Mouse (Mus musculus) limb, embryonic 13.5 days (tissue): ENCODE results near the gene Rpn2. TPM values are rescaled to one million over a fixed set of nuclear protein-coding genes. Genes with fewer than 3 reads are reported as not detected.

Experiments
- ATAC-seq: fragments of 200-750 bp; cut with Nextera tagmentation; 2 replicates; pipeline ENCODE4 v1.8.0; 2017; ENCODE audit warnings: low read depth, moderate number of reproducible peaks, moderate TSS enrichment; ENCODE audit not compliant: low FRiP score
- H3K27ac ChIP-seq: fragments of 300-500 bp; sonication (generic); 2 replicates; pipeline ENCODE4 v1.5.1; 2015; ENCODE audit warnings: inconsistent platforms, mild to moderate bottlenecking, moderate library complexity
- H3K27me3 ChIP-seq: fragments of 300-500 bp; sonication (generic); 2 replicates; pipeline ENCODE4 v1.6.1; 2015; ENCODE audit warnings: mild to moderate bottlenecking, inconsistent platforms
- H3K36me3 ChIP-seq: fragments of 300-500 bp; sonication (generic); 2 replicates; pipeline ENCODE4 v1.6.1; 2015; ENCODE audit warnings: inconsistent platforms, mild to moderate bottlenecking, moderate library complexity
- H3K4me1 ChIP-seq: fragments of 300-500 bp; sonication (generic); 2 replicates; pipeline ENCODE4 v1.6.1; 2015; ENCODE audit warnings: inconsistent platforms
- H3K4me2 ChIP-seq: fragments of 300-500 bp; sonication (generic); replicated peaks from 2 replicates; pipeline ENCODE4 v1.6.1; 2015; ENCODE audit warnings: inconsistent platforms, mild to moderate bottlenecking, moderate library complexity
- H3K4me3 ChIP-seq: fragments of 300-500 bp; sonication (generic); 2 replicates; pipeline ENCODE4 v1.5.1; 2015; ENCODE audit warnings: moderate library complexity, mild to moderate bottlenecking, inconsistent platforms
- H3K9ac ChIP-seq: fragments of 300-500 bp; sonication (generic); 2 replicates; pipeline ENCODE4 v1.6.1; 2015; ENCODE audit warnings: mild to moderate bottlenecking, inconsistent platforms
- H3K9me3 ChIP-seq: fragments of 300-500 bp; sonication (generic); 2 replicates; pipeline ENCODE4 v1.6.1; 2016; ENCODE audit warnings: inconsistent platforms
- WGBS: fragments of 180-500 bp; shearing (Covaris S2); methylation state at CpG from one replicate; pipeline ENCODE4 v1.1.7; 2015; 5-methylcytosine and 5-hydroxymethylcytosine counted together
- polyA plus RNA-seq: library from polyadenylated mRNA; unstranded; fragments of >200 nt; fragmentation: Nextera tagmentation; extraction: Ambion mirVana; gene quantifications from 2 replicates; pipeline ENCODE4 v1.2.1, GENCODE M21; 2015

Rpn2 gene
- 307 and 325 TPM in 2 replicates for polyA plus RNA-seq

GRCm38 (mm10) chr2:157278717-157279415, at the start of gene Rpn2:
Gene Rpn2 (plus strand): TSS chr2:157279017.
- H3K9me3 ChIP-seq, result no peaks in the 10 kb centered on the region
- ATAC-seq, result peak; percentile 100
- H3K36me3 ChIP-seq, result peaks cover 25% of the 10 kb centered on the region
- peak within 1 kb of the TSS; percentile 95 for H3K9ac ChIP-seq
- H3K4me1 ChIP-seq, result peaks cover 19% of the 10 kb centered on the region
- H3K4me3 ChIP-seq, result peak within 1 kb of the TSS; percentile 99
- whole genome bisulfite sequencing, result under 1% methylated on average over 62 of the region's 64 CpGs
- H3K4me2 ChIP-seq, result peak within 1 kb of the TSS; percentile 84
- no peaks in the 10 kb centered on the region for H3K27me3 ChIP-seq
- H3K27ac ChIP-seq, result peak within 1 kb of the TSS; percentile 93

GRCm38 (mm10) chr2:157235946-157236345, 42.9 kb upstream of the Rpn2 start:
- 92% methylated on average over 8 of the region's 8 CpGs for WGBS
- H3K9ac ChIP-seq, result no peak overlapping the region
- no peaks in the 10 kb centered on the region for H3K4me1 ChIP-seq
- H3K27ac ChIP-seq, result no peak overlapping the region
- H3K9me3 ChIP-seq, result no peaks in the 10 kb centered on the region
- no peaks in the 10 kb centered on the region for H3K27me3 ChIP-seq
- ATAC-seq, result no peak
- H3K4me2 ChIP-seq, result no peak overlapping the region
- H3K36me3 ChIP-seq, result no peaks in the 10 kb centered on the region
- no peak overlapping the region for H3K4me3 ChIP-seq

DNA sequence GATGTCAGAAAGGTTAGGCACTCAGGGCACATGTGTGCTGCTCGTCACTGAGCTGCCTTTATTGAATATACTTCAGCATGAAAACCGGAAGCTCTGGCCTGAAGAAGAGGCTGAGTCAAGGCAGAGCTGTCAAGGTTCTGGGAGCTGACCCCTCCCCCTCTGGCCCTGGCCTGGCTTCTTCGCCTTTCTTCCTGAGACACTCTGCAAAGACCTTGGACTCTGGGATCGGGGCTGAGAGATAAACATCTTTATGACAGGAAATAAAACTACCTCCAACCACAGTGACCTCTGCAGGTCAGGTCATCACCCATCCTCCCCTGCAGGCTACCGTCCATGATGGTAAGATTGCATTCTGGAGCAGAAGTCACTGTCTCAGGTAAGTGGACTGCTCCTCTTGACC, 33.8 kb upstream of the Rpn2 start:
- Histone ChIP-seq H3K4me1 (no peaks in the 10 kb centered on the region), H3K27ac (no peak overlapping the region), H3K9ac (no peak overlapping the region), H3K4me2 (no peak overlapping the region), H3K4me3 (no peak overlapping the region), H3K27me3 (no peaks in the 10 kb centered on the region), H3K36me3 (no peaks in the 10 kb centered on the region), H3K9me3 (0 out of 2 replicates have a peak, but pooled peaks cover 3% of the 10 kb centered on the region)
- WGBS, result 16% methylated on average over 5 of the region's 5 CpGs
- no peak for ATAC-seq

DNA sequence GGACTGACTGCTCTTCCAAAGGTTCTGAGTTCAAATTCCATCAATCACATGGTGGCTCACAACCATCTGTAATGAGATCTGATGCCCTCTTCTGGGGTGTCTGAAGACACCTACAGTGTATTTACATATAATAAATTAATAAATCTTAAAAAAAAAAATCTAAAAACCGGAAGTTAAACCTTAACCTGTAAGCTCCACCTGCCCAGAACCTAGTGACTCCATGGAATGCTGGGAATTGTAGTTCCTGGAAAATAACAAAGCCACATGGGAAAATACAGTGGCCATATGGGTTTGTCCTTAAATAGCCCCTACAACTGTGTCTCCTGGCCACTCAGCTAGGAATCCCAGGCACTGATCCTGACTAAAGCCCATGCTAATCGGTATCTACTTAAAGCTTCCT, 33.2 kb upstream of the Rpn2 start:
- Histone ChIP-seq H3K36me3 (no peaks in the 10 kb centered on the region), H3K4me3 (no peak overlapping the region), H3K9ac (no peak overlapping the region), H3K27me3 (no peaks in the 10 kb centered on the region), H3K4me2 (no peak overlapping the region), H3K9me3 (0 out of 2 replicates have a peak, but pooled peaks cover 3% of the 10 kb centered on the region), H3K27ac (no peak overlapping the region), H3K4me1 (no peaks in the 10 kb centered on the region)
- WGBS, result 78% methylated on average over 2 of the region's 2 CpGs
- no peak for ATAC-seq

DNA sequence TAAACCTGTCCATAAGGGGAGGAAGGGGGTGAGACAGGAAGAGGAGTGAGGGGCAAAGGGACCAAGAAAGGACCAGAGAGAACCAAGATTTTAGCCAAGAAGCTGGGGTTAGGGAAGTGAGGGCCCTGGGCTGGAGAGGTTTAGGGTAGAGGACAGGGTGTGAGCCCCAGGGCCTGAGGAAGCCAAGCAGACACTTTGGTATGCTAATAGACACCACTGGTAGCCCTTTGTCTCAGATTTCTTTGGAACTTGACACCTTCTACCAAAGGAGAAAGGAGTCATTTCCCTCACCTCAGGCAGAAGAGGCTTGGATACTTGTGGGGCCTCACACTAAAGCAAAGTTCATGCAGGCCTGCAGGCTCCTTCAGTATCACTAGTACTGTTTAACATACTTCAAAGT, 30.7 kb upstream of the Rpn2 start:
- H3K9me3 ChIP-seq, result no peaks in the 10 kb centered on the region
- H3K27me3 ChIP-seq, result no peaks in the 10 kb centered on the region
- H3K36me3 ChIP-seq, result no peaks in the 10 kb centered on the region
- no peak for ATAC-seq
- no peak overlapping the region for H3K9ac ChIP-seq
- no peak overlapping the region for H3K27ac ChIP-seq
- H3K4me3 ChIP-seq, result no peak overlapping the region
- no peaks in the 10 kb centered on the region for H3K4me1 ChIP-seq
- H3K4me2 ChIP-seq, result no peak overlapping the region

DNA sequence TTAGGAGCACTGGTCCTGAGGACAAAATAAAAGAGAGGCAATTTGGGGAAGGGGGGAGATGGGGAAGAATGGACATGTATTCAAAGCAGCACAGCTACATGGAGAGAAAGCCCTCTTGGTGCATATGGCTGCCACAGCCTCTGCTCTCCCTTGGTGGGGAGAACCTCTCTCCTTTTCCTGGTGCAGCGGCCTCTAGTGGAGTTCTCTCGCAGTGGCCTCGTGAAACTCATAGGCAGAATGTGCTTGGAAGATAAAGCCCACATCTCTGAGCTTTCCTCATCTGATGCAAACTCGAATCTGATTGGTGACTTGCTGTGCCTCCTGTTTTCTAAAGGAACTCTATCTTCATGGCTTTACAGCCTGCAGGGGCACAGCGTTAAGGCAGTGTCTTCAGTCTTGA, 19.1 kb upstream of the Rpn2 start:
- Histone ChIP-seq H3K36me3 (no peaks in the 10 kb centered on the region), H3K27ac (no peak overlapping the region), H3K4me2 (no peak overlapping the region), H3K9me3 (no peaks in the 10 kb centered on the region), H3K27me3 (no peaks in the 10 kb centered on the region), H3K4me1 (peaks cover 29% of the 10 kb centered on the region), H3K4me3 (no peak overlapping the region), H3K9ac (no peak overlapping the region)
- WGBS, result 5% methylated on average over 5 of the region's 5 CpGs
- ATAC-seq, result no peak

DNA sequence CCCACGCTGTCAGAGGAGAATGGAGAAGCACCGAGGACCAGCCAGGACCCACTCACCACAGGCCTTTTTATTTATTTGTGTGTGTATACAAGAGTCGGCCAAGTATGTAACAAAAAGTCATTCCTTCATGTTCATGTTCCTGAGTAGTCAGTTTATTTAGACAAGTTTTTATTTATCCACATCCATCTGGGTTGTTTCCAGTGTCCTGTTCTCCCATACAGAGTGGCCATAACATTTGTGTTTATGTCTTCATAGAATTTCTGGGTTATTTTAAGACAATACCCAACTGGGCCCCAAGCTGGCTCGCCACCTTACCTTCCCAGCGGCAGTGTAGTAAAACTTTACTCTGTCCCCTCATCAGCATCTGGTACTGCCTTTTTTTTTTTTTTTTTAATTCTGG, 16.9 kb upstream of the Rpn2 start:
- Histone ChIP-seq H3K4me1 (peaks cover 29% of the 10 kb centered on the region), H3K27ac (no peak overlapping the region), H3K9ac (no peak overlapping the region), H3K27me3 (no peaks in the 10 kb centered on the region), H3K4me2 (no peak overlapping the region), H3K36me3 (no peaks in the 10 kb centered on the region), H3K4me3 (no peak overlapping the region), H3K9me3 (no peaks in the 10 kb centered on the region)
- ATAC-seq, result no peak
- WGBS, result 55% methylated on average over 5 of the region's 5 CpGs

- WGBS, result 33% methylated on average over 9 of the region's 9 CpGs
Observed at GRCm38 (mm10) chr2:157262506-157262905, 16.3 kb upstream of the Rpn2 start.

GRCm38 (mm10) chr2:157263101-157263500, 15.7 kb upstream of the Rpn2 start:
- H3K27me3 ChIP-seq, result no peaks in the 10 kb centered on the region
- no peaks in the 10 kb centered on the region for H3K9me3 ChIP-seq
- no peak overlapping the region for H3K4me2 ChIP-seq
- ATAC-seq, result no peak
- WGBS, result 94% methylated on average over 1 of the region's 1 CpGs
- no peak overlapping the region for H3K4me3 ChIP-seq
- H3K9ac ChIP-seq, result no peak overlapping the region
- H3K27ac ChIP-seq, result no peak overlapping the region
- peaks cover 29% of the 10 kb centered on the region for H3K4me1 ChIP-seq
- H3K36me3 ChIP-seq, result no peaks in the 10 kb centered on the region

More at GRCm38 (mm10) chr2:157262506-157262905, 16.3 kb upstream of the Rpn2 start:
- Histone ChIP-seq H3K27ac (no peak overlapping the region), H3K27me3 (no peaks in the 10 kb centered on the region), H3K9me3 (no peaks in the 10 kb centered on the region), H3K4me3 (no peak overlapping the region), H3K4me1 (peaks cover 29% of the 10 kb centered on the region), H3K4me2 (peak overlapping the region; percentile 48), H3K9ac (peak overlapping the region; percentile 45; the same call in 1 of the 2 replicates), H3K36me3 (no peaks in the 10 kb centered on the region)
- peak; percentile 57; the same call in 1 of the 2 replicates for ATAC-seq

- Histone ChIP-seq H3K36me3 (no peaks in the 10 kb centered on the region), H3K27me3 (no peaks in the 10 kb centered on the region), H3K9me3 (no peaks in the 10 kb centered on the region), H3K27ac (0 out of 2 replicates have a peak overlapping the region, but pooled peaks have one; percentile 15), H3K4me3 (no peak overlapping the region), H3K4me2 (no peak overlapping the region), H3K4me1 (peaks cover 29% of the 10 kb centered on the region), H3K9ac (no peak overlapping the region)
- 33% methylated on average over 6 of the region's 6 CpGs for WGBS
- ATAC-seq, result no peak
Observed at GRCm38 (mm10) chr2:157263832-157264231, 15.0 kb upstream of the Rpn2 start.

DNA sequence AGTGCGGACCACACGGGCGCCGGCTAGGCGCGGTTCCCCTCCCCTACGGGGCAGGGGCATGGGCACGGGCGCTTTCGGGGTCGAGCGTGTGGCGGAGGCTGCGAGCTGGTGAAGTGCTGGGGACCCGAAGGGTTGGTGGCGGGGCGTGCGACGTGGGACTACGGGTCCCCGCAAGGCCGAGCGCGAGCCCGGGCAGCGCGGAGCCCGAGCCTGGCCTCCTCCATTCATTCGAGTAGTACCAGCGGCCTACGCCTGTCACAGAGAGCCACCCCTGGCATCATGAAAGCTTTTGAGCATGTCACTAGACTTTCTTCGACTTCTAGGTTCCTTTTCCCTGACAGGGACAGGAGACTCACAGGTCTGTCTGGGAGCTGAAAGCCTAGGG, 591 bp downstream of the Rpn2 start, which contains the start of gene Mroh8:
TSS of gene Mroh8 (minus strand) at position 134 of the 385 bp plus-strand sequence.
- WGBS, result under 1% methylated on average over 32 of the region's 32 CpGs
- ATAC-seq, result peak; percentile 60
- Histone ChIP-seq H3K4me2 (peak within 1 kb of the TSS; percentile 84), H3K36me3 (peaks cover 28% of the 10 kb centered on the region), H3K4me3 (peak within 1 kb of the TSS; percentile 99), H3K9me3 (no peaks in the 10 kb centered on the region), H3K27me3 (no peaks in the 10 kb centered on the region), H3K4me1 (peaks cover 19% of the 10 kb centered on the region), H3K9ac (peak within 1 kb of the TSS; percentile 95), H3K27ac (peak within 1 kb of the TSS; percentile 93)

DNA sequence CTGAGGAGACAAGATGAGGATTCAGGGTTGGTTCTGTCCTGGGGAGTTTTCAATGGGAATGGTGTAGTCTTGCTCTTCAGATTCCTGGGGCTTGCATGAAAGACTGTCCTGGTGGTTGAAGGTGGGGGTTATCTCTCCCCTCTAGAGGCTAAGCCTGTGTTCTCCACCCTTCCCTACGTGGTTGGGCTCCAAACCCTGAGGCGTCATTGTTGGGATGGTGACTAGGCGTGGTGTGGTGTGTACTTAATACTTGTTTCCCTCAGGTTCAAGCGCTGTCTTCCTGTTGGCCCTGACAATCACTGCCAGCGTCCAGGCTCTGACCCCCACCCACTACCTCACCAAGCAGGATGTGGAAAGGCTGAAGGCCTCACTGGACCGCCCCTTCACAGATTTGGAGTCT, 4.5 kb downstream of the Rpn2 start:
- ATAC-seq, result no peak
- Histone ChIP-seq H3K27me3 (no peaks in the 10 kb centered on the region), H3K9me3 (no peaks in the 10 kb centered on the region), H3K27ac (no peak overlapping the region), H3K4me2 (no peak overlapping the region), H3K4me1 (peaks cover 19% of the 10 kb centered on the region), H3K9ac (no peak overlapping the region), H3K36me3 (peaks cover 62% of the 10 kb centered on the region), H3K4me3 (no peak overlapping the region)
- 90% methylated on average over 6 of the region's 6 CpGs for WGBS

GRCm38 (mm10) chr2:157287542-157287941, 8.7 kb downstream of the Rpn2 start:
- H3K36me3 ChIP-seq, result peaks cover 88% of the 10 kb centered on the region
- ATAC-seq, result no peak
- WGBS, result 25% methylated on average over 3 of the region's 3 CpGs

More at GRCm38 (mm10) chr2:157287542-157287941, 8.7 kb downstream of the Rpn2 start:
- Histone ChIP-seq H3K4me3 (no peak overlapping the region), H3K9ac (no peak overlapping the region), H3K27me3 (no peaks in the 10 kb centered on the region), H3K4me2 (no peak overlapping the region), H3K4me1 (peaks cover 4% of the 10 kb centered on the region; the same call in 1 of the 2 replicates), H3K27ac (no peak overlapping the region), H3K9me3 (no peaks in the 10 kb centered on the region)
